Mouse (Mus musculus) hindbrain, embryonic 12.5 days (tissue): ENCODE results near the gene Fis1. TPM values are rescaled to one million over a fixed set of nuclear protein-coding genes. Genes with fewer than 3 reads are reported as not detected.

ENCODE experiments used
- ATAC-seq: fragments of 200-750 bp; cut with Nextera tagmentation; 2 replicates; pipeline ENCODE4 v1.8.0; 2017; ENCODE audit warnings: moderate TSS enrichment; ENCODE audit not compliant: low FRiP score
- H3K27ac ChIP-seq: fragments of 300-500 bp; sonication (generic); 2 replicates; pipeline ENCODE4 v1.5.1; 2016; ENCODE audit warnings: mild to moderate bottlenecking
- H3K27me3 ChIP-seq: fragments of 300-500 bp; sonication (generic); 2 replicates; pipeline ENCODE4 v1.6.1; 2016; ENCODE audit warnings: mild to moderate bottlenecking
- H3K36me3 ChIP-seq: fragments of 300-500 bp; sonication (generic); 2 replicates; pipeline ENCODE4 v1.6.1; 2016; ENCODE audit warnings: mild to moderate bottlenecking
- H3K4me1 ChIP-seq: fragments of 300-500 bp; sonication (generic); 2 replicates; pipeline ENCODE4 v1.6.1; 2016
- H3K4me2 ChIP-seq: fragments of 300-500 bp; sonication (generic); replicated peaks from 2 replicates; pipeline ENCODE4 v1.6.1; 2016; ENCODE audit warnings: mild to moderate bottlenecking
- H3K4me3 ChIP-seq: fragments of 300-500 bp; sonication (generic); 2 replicates; pipeline ENCODE4 v1.5.1; 2016; ENCODE audit warnings: mild to moderate bottlenecking
- H3K9ac ChIP-seq: fragments of 300-500 bp; sonication (generic); 2 replicates; pipeline ENCODE4 v1.6.1; 2016; ENCODE audit warnings: mild to moderate bottlenecking, moderate library complexity
- H3K9me3 ChIP-seq: fragments of 300-500 bp; sonication (generic); replicated peaks from 2 replicates; pipeline ENCODE4 v1.6.1; 2016; ENCODE audit warnings: mild to moderate bottlenecking
- WGBS: fragments of 180-500 bp; shearing (Covaris S2); methylation state at CpG from one replicate; pipeline ENCODE4 v1.1.7; 2016; 5-methylcytosine and 5-hydroxymethylcytosine counted together
- polyA plus RNA-seq: library from polyadenylated mRNA; unstranded; fragments of >200 nt; fragmentation: Nextera tagmentation; extraction: Ambion mirVana; gene quantifications from 2 replicates; pipeline ENCODE4 v1.2.1, GENCODE M21; 2016

Gene Fis1
- polyA plus RNA-seq, 1 experiment from 2014 or later, result 324 TPM

DNA sequence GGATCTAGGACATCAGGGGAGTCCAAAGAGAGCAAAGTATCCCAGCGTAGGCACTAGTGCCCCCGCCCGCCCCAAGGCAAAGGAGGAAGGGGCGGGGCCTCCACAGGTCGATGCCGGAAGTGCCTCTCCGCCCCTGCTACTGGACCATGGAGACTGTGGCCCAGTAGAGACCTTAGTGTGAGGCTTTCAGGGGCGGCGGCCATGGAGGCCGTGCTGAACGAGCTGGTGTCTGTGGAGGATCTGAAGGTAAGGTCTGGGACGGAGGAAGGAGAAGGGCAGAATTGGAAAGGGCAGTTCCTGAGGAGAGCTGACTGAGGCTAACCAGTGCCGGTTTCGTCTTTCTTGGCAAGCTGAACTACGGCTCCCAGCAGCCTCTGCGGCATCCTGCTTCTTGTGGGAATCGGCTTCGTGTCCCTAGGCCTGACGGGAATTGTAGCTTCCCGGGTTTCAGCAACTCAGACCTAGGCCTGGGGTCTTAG, 8.9 kb downstream of the Fis1 start:
- peak overlapping the region; percentile 51 for H3K4me3 ChIP-seq
- ATAC-seq, result peak; percentile 93
- under 1% methylated on average over 20 of the region's 20 CpGs for WGBS
- H3K9me3 ChIP-seq, result no peaks in the 10 kb centered on the region
- peaks cover 18% of the 10 kb centered on the region for H3K4me1 ChIP-seq
- peak overlapping the region; percentile 65 for H3K9ac ChIP-seq
- peaks cover 41% of the 10 kb centered on the region for H3K36me3 ChIP-seq
- H3K27me3 ChIP-seq, result no peaks in the 10 kb centered on the region
- H3K4me2 ChIP-seq, result peak overlapping the region; percentile 59
- peak overlapping the region; percentile 76 for H3K27ac ChIP-seq

DNA sequence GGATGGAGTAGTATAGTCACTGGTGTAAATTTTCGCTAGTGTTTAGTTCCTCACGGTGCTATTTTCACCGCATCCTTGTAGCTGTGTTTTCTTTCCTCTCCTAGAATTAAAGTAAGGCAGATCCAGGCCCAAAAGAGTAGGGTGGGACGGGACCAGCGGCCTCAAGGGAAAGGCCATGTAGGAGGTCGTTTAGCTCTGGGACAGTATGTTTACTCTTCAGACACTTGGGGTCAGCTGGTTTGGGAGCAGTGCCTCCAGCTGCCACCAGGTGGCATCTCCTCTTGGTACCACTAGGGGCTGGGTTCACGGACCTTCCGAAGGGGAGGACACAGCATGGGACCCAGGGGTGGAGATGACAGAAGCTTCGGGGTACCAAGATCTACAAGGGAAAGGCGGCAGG, 9.4 kb downstream of the Fis1 start:
- Histone ChIP-seq H3K4me1 (peaks cover 18% of the 10 kb centered on the region), H3K36me3 (peaks cover 38% of the 10 kb centered on the region), H3K4me3 (peak overlapping the region; percentile 51), H3K9me3 (no peaks in the 10 kb centered on the region), H3K9ac (peak overlapping the region; percentile 65), H3K4me2 (peak overlapping the region; percentile 59), H3K27me3 (no peaks in the 10 kb centered on the region), H3K27ac (peak overlapping the region; percentile 76)
- peak; percentile 69 for ATAC-seq
- WGBS, result 2% methylated on average over 10 of the region's 10 CpGs

DNA sequence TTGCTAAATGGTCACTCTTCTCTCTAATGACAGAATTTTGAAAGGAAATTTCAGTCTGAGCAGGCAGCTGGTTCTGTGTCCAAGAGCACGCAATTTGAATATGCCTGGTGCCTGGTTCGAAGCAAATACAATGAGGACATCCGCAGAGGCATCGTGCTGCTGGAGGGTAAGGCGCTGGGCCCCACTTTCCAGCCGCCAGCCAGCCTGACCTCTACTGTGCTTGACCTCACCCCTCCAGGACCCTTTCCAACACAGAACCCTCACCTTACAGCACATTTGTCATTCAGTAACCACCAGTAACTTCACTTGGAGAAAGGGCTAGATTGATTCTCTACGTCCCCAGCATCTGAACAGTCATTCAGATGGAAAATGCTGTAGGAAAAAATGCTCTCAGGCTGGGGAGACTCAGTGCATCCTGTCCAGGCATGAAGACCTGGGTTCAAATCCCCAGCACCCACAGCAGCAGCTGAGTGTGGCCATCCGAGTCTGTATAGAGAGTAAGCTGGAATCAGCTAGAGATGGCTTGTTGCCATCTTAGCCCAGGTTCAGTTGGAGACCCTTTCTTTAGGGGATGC, 10.0 kb downstream of the Fis1 start:
- Histone ChIP-seq H3K27ac (peak overlapping the region; percentile 76; the same call in 1 of the 2 replicates), H3K4me3 (peak overlapping the region; percentile 51), H3K36me3 (peaks cover 39% of the 10 kb centered on the region), H3K4me2 (peak overlapping the region; percentile 59), H3K27me3 (no peaks in the 10 kb centered on the region), H3K9ac (peak overlapping the region; percentile 65), H3K9me3 (no peaks in the 10 kb centered on the region), H3K4me1 (peaks cover 18% of the 10 kb centered on the region)
- 67% methylated on average over 8 of the region's 8 CpGs for WGBS
- ATAC-seq, result no peak

DNA sequence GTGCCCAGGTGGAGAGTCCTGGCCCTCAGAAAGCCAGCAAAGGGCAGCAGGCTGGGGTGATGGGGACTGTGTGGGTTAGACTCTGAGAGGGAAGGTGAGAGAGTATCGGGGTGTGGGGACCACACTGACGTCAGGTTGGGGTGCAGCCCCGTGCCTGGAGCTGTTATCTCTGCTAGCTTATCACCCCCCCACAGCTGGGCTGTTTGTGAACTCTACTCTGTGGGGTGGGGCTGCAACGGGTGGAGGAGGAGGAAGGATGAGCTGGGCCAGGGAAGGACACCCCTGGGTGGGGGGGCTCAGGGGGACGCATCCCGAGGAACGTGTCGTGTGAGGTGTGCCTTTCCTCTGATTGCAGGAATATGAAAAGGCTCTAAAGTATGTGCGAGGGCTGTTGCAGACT, 12.1 kb downstream of the Fis1 start:
- Histone ChIP-seq H3K27ac (no peak overlapping the region), H3K27me3 (no peaks in the 10 kb centered on the region), H3K36me3 (peaks cover 48% of the 10 kb centered on the region), H3K4me3 (no peak overlapping the region), H3K4me1 (peaks cover 18% of the 10 kb centered on the region), H3K9ac (no peak overlapping the region; the same call in 1 of the 2 replicates), H3K4me2 (no peak overlapping the region), H3K9me3 (no peaks in the 10 kb centered on the region)
- no peak for ATAC-seq
- WGBS, result 89% methylated on average over 8 of the region's 9 CpGs

DNA sequence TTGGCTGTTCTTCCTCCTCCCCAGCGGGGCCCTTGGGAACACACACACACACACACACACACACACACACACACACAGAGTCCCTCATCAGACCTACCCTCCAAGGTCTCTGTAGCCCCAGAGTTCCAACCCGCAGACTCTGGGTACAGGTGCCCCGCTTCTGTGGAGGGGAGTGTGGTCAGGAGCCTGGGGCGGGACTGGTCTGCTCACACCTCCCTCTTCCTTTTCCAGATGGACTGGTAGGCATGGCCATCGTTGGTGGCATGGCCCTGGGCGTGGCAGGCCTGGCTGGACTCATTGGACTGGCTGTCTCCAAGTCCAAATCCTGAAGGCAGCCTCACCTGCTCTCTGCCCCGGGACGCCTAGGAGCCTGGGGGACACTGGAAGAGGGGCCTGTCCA, 12.6 kb downstream of the Fis1 start:
- no peak overlapping the region for H3K27ac ChIP-seq
- H3K36me3 ChIP-seq, result peaks cover 48% of the 10 kb centered on the region
- WGBS, result 94% methylated on average over 7 of the region's 8 CpGs
- H3K9ac ChIP-seq, result no peak overlapping the region
- no peaks in the 10 kb centered on the region for H3K9me3 ChIP-seq
- no peak overlapping the region for H3K4me3 ChIP-seq
- no peak for ATAC-seq
- H3K27me3 ChIP-seq, result no peaks in the 10 kb centered on the region
- peaks cover 18% of the 10 kb centered on the region for H3K4me1 ChIP-seq
- H3K4me2 ChIP-seq, result no peak overlapping the region

DNA sequence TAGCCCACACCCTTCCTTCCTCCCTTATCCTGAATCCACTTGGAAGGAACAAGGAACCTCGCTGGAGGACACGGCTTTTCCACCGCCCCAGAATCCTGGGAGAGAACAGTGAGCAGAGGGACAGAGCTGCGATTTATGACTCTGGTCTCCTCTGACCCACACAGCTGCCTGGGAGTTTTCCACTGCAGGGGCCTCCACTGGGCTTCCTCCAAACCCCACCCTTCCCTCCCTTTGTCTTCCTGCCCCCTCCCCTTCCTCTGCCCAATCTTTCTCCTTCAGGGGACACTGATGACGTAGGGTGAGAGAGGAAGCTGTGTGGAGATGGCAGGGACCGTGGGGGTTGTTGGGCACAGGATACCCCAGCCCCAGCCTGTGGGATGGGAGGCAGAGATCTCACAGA, 13.3 kb downstream of the Fis1 start, which contains the start of gene Cldn15:
TSS of gene Cldn15 (plus strand) at position 286 of the 400 bp plus-strand sequence.
- no peak within 1 kb of the TSS for H3K9ac ChIP-seq
- peaks cover 12% of the 10 kb centered on the region for H3K4me1 ChIP-seq
- no peak within 1 kb of the TSS for H3K4me3 ChIP-seq
- H3K9me3 ChIP-seq, result no peaks in the 10 kb centered on the region
- ATAC-seq, result no peak
- WGBS, result 70% methylated on average over 6 of the region's 6 CpGs
- H3K27me3 ChIP-seq, result no peaks in the 10 kb centered on the region
- H3K4me2 ChIP-seq, result no peak within 1 kb of the TSS
- H3K36me3 ChIP-seq, result peaks cover 48% of the 10 kb centered on the region
- H3K27ac ChIP-seq, result no peak within 1 kb of the TSS; the same call in 1 of the 2 replicates

DNA sequence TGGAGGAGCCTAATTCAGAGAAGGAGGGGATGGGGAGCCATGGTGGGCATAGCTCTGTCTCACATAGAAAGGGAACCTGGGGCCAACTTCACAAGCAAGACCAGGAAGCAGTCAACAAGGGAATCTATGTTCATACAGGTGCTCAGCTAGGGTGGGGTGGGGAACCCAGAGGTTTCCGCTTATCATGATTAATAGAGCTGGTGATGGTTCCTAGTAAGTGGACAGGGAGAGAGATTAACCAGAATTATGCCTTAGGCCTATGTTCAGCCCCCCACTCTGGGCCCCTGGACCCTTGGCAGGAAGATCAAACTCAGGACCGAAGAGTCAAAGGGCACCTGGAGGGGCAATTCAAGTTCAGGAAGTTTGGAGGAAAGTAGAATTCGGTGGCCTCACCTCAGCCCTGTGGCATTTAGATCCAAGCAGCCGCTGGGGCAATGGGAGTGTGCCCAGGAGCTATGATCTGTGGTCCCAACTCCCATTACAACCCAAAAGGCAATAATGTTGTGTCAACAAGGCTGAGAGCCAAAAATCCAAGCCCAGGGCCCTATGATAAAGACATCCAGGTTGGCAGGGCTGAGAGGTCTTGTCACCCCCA, 13.9 kb downstream of the Fis1 start:
- Histone ChIP-seq H3K4me1 (peaks cover 9% of the 10 kb centered on the region), H3K9ac (no peak overlapping the region), H3K36me3 (peaks cover 48% of the 10 kb centered on the region), H3K27ac (no peak overlapping the region), H3K4me2 (no peak overlapping the region), H3K27me3 (no peaks in the 10 kb centered on the region), H3K9me3 (no peaks in the 10 kb centered on the region), H3K4me3 (no peak overlapping the region)
- ATAC-seq, result no peak
- 96% methylated on average over 4 of the region's 4 CpGs for WGBS

DNA sequence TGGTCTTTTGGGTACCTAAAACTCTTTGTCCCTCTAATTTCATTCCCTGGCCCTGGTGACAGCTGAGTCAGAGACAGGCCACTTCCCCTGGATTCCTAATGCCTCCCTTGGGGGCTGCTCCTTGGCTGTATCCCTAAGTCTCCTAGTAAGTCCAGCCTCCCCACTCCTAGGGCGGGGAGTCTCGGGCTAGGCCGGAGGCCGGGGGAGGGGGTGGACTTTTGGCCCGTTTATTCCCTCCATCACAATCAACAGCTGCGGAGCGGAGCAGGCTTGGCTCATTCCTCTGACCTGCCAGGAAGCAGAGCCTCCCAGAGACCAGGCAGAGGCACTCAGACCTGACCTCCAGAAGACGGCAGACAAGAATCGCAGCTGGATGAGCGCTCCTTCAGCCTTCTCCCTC, 14.5 kb downstream of the Fis1 start:
- Histone ChIP-seq H3K4me1 (peaks cover 9% of the 10 kb centered on the region), H3K4me3 (no peak overlapping the region), H3K27me3 (no peaks in the 10 kb centered on the region), H3K27ac (no peak overlapping the region), H3K9me3 (no peaks in the 10 kb centered on the region), H3K36me3 (peaks cover 48% of the 10 kb centered on the region), H3K4me2 (no peak overlapping the region), H3K9ac (no peak overlapping the region)
- WGBS, result 84% methylated on average over 10 of the region's 10 CpGs
- ATAC-seq, result no peak

DNA sequence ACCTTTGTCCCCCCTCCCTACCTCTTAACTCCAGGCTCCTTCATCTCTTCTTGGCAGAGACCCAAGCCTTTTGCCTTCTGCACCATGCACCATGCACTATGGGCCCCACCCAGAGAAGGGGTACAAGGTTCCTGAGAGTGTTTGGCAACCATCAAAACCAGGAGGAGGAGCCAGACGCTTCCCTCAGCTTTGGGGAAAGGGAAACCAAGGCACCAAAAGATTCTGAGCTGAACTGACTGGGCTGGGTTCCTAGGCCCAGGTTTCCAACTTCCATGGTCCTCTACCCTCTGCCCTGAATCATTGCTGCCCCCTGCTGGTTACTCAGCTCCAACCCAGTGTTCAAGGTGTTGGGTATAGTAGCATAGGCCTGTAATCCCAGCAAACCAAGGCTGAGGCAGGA, 17.6 kb downstream of the Fis1 start:
- Histone ChIP-seq H3K9ac (no peak overlapping the region), H3K27ac (no peak overlapping the region), H3K36me3 (peaks cover 22% of the 10 kb centered on the region), H3K4me1 (no peaks in the 10 kb centered on the region), H3K4me3 (no peak overlapping the region), H3K27me3 (no peaks in the 10 kb centered on the region), H3K4me2 (no peak overlapping the region), H3K9me3 (no peaks in the 10 kb centered on the region)
- 53% methylated on average over 1 of the region's 1 CpGs for WGBS
- ATAC-seq, result no peak

DNA sequence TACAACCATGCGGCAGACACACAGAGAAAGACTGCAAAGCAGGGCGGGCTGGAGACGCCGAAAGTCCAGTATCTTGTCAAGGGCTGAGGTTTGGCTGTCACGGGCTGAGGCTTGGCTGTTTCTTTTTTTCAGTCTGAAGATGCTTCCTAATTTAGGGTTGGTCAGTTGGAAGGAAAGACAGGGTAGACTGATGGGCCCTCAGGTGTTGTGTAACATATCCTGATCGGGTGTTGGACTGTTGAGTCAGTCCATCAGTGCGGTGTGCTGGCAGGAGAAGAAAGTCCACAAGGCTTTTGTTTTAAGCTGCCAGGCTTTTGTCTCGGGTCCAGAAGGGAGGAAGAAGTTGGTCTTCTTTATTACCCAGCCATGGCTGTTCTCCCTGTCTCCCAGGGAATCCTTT, 20.6 kb downstream of the Fis1 start:
- H3K9ac ChIP-seq, result no peak overlapping the region
- no peak overlapping the region for H3K4me2 ChIP-seq
- H3K36me3 ChIP-seq, result 0 out of 2 replicates have a peak, but pooled peaks cover 2% of the 10 kb centered on the region
- 83% methylated on average over 8 of the region's 8 CpGs for WGBS
- H3K27ac ChIP-seq, result no peak overlapping the region
- H3K4me3 ChIP-seq, result no peak overlapping the region
- H3K4me1 ChIP-seq, result no peaks in the 10 kb centered on the region
- no peak for ATAC-seq
- H3K9me3 ChIP-seq, result no peaks in the 10 kb centered on the region
- H3K27me3 ChIP-seq, result no peaks in the 10 kb centered on the region

DNA sequence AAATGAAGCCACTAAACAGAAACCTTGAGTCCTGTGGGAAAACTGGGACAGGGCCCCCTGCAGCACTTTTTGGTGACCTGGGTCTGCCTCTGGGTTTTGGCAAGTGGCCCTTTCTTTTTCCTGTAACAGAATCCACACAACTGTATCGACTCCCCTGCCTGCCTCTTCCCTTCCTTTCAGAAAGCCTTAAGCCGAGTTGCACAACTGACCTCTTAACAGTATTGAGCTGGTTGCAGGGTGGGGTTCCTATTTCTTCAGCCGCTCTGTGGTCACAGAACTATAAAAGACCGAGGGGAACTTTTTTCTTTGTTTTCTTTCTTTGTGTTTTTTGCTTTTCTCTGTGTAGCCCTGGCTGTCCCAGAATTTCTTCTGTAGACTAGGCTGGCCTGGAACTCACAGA, 24.7 kb downstream of the Fis1 start:
- H3K4me3 ChIP-seq, result no peak overlapping the region
- no peak overlapping the region for H3K4me2 ChIP-seq
- no peak overlapping the region for H3K9ac ChIP-seq
- no peaks in the 10 kb centered on the region for H3K27me3 ChIP-seq
- H3K36me3 ChIP-seq, result peaks cover 23% of the 10 kb centered on the region
- WGBS, result 75% methylated on average over 4 of the region's 4 CpGs
- H3K9me3 ChIP-seq, result no peaks in the 10 kb centered on the region
- H3K27ac ChIP-seq, result no peak overlapping the region
- no peaks in the 10 kb centered on the region for H3K4me1 ChIP-seq
- no peak for ATAC-seq

DNA sequence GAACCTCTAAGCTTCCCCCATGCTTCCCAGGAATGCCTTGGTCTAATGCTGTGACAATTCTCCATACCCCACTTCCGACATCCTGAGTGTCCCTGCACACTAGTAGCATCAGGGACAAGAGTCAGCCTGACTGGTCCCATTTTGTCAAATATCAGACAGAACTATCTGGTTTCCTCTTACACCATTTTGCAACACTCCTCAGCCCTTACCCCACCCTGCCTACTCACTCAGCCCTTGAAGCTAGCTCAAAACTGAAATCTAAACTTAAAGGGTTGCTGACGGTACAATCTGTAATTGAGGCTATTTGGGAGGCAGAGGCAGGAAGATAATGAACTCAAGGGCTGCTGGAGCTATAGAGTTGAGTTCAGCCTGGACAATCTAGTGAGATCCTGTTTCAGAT, 26.7 kb downstream of the Fis1 start:
- Histone ChIP-seq H3K4me2 (no peak overlapping the region), H3K27me3 (no peaks in the 10 kb centered on the region), H3K9me3 (no peaks in the 10 kb centered on the region), H3K36me3 (peaks cover 28% of the 10 kb centered on the region), H3K27ac (no peak overlapping the region), H3K9ac (no peak overlapping the region), H3K4me3 (no peak overlapping the region), H3K4me1 (no peaks in the 10 kb centered on the region)
- no peak for ATAC-seq
- WGBS, result 90% methylated on average over 2 of the region's 2 CpGs

DNA sequence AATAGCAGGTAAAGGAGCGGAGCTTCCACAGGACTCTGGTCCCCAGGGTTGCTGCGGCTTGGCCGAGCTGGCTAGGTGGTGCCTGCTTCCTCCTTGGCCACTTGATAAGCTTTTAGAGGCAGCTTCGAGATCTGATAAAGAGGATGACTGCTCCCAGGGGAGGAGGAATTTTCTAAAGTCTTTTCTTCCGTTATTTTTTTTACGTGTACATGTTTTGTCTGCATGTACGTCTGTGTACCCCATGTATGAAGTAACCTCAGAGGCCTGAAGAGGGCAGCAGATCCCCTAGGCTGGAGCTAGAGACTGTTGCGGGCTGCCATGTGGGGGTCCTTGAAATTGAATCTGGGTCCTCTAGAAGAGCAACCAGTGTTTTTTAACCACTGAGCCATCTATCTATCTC, 27.9 kb downstream of the Fis1 start:
- ATAC-seq, result no peak
- Histone ChIP-seq H3K9ac (no peak overlapping the region), H3K9me3 (no peaks in the 10 kb centered on the region), H3K27me3 (no peaks in the 10 kb centered on the region), H3K4me1 (peaks cover 4% of the 10 kb centered on the region), H3K4me3 (no peak overlapping the region), H3K27ac (no peak overlapping the region), H3K36me3 (peaks cover 28% of the 10 kb centered on the region), H3K4me2 (no peak overlapping the region)
- WGBS, result 89% methylated on average over 8 of the region's 8 CpGs
